ENCODE assay signal across 16 mouse cellular contexts in genomic region chr2:161656632-161657031, GRCm38 (mm10).
"Had no signal": no experiment of that assay in that cellular context is flagged by ENCODE, and none has a peak within 500 bp of the region (broad histone marks: within the 10 kb centered on the region; RNA-seq: fewer than 3 reads in every experiment).

No protein-coding gene starts in this region.

- H3K27ac ChIP-seq: neural tube, embryonic 13.5 days; neural tube, embryonic 15.5 days; stomach, embryonic 15.5 days; stomach, postnatal 0 days had no signal

- H3K4me3 ChIP-seq: neural tube, embryonic 13.5 days; neural tube, embryonic 15.5 days; stomach, embryonic 15.5 days had no signal

- H3K36me3 ChIP-seq: neural tube, embryonic 13.5 days; neural tube, embryonic 15.5 days; stomach, embryonic 15.5 days had no signal

- H3K9ac ChIP-seq: neural tube, embryonic 13.5 days; neural tube, embryonic 15.5 days; stomach, embryonic 15.5 days had no signal

- H3K4me2 ChIP-seq: neural tube, embryonic 13.5 days; neural tube, embryonic 15.5 days; stomach, embryonic 15.5 days had no signal

- DNase-seq: retina, postnatal 1 day; right cerebral cortex, adult 18-20 months; right cerebral cortex, postnatal 14 days; right cerebral cortex, postnatal 25 days; right cerebral cortex, postnatal 4 days; spleen, adult 18-20 months; thymus, adult 18-20 months; thymus, adult 2 months; thymus, postnatal 14 days; thymus, postnatal 25 days; thymus, postnatal 36 days; thymus, postnatal 4 days had no signal

- H3K27me3 ChIP-seq: neural tube, embryonic 13.5 days; neural tube, embryonic 15.5 days; stomach, embryonic 15.5 days had no signal

- H3K9me3 ChIP-seq: neural tube, embryonic 13.5 days; neural tube, embryonic 15.5 days; stomach, embryonic 15.5 days had no signal

- H3K4me1 ChIP-seq: neural tube, embryonic 13.5 days; neural tube, embryonic 15.5 days; stomach, embryonic 15.5 days had no signal
